Mouse (Mus musculus): ENCODE measurements around the gene Krtap9-3.

GRCm38 (mm10) chr11:99556195-99556594 is 41.7 kb downstream of the Krtap9-3 start:
- TF ChIP-seq ZNF384 (IDR thresholded peaks at IDR 0.05; ENCODE audit: low read depth, low read length): no peak
- TF ChIP-seq ZC3H11A (IDR thresholded peaks at IDR 0.05; ENCODE audit: borderline replicate concordance, low read depth, low read length): no peak
- no peak for TF ChIP-seq HCFC1 (IDR thresholded peaks at IDR 0.05; ENCODE audit: borderline replicate concordance, insufficient read depth, low read length)
